Mouse (Mus musculus): ENCODE data around the gene Trim10.

DNA sequence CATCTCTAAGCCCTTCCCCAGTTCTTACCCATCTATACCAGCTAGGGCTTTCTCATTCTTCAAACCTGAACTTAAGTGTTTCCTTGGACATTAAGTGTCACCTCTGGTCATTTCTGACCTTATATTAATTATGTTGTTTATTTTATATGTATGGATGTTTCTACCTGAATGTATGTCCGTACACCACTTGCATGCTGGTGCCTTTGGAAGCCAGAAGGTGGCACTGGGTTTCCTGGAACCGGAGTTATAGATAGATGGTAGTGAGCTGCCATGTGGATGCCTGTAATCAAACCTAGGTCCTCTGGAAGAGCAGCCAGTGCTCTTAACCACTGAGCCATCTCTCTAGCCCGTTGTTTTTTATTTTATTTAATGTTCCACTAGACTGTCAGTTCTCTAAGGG, 13.9 kb upstream of the Trim10 start:
- TF ChIP-seq FLI1 (IDR thresholded peaks at IDR 0.05; ENCODE audit: low read length) (no peak), GATA1 (IDR thresholded peaks at IDR 0.05; ENCODE audit: borderline replicate concordance, low read length) (no peak)

Measured in megakaryocyte, embryonic 14.5 days (primary cell).